8 mouse cellular contexts compared by ENCODE assay signal in genomic region chr3:68056373-68057275, GRCm38 (mm10). TPM values are rescaled to one million over a fixed set of nuclear protein-coding genes. Genes with fewer than 3 reads are reported as not detected.
DNase-seq lines count a peak whose midpoint lies in the region; ATAC-seq and TF ChIP-seq lines count a peak whose summit lies in the region.

No protein-coding gene starts in this region.

- TF ChIP-seq CTCF in liver, adult 2 months (IDR thresholded peaks at IDR 0.05; ENCODE audit: low read depth, low read length): peak; percentile 75

- peak; percentile 54; the same call in 1 of the 2 replicates for ATAC-seq in monocyte, adult 5-6 weeks (replicated peaks; ENCODE audit: insufficient number of reproducible peaks, low FRiP score, low TSS enrichment, poor library complexity, severe bottlenecking)

- H3K36me3 ChIP-seq in heart, embryonic 10.5 days: no peaks in the 10 kb centered on the region
- H3K36me3 ChIP-seq in liver, adult 2 months (ENCODE audit: control insufficient read depth, insufficient read depth, low read length): no peaks in the 10 kb centered on the region

- H3K4me1 ChIP-seq in heart, embryonic 10.5 days: peaks cover 6% of the 10 kb centered on the region; the same call in 1 of the 2 replicates
- peaks cover 1% of the 10 kb centered on the region; the same call in 1 of the 2 replicates for H3K4me1 ChIP-seq in liver, adult 2 months (ENCODE audit: control insufficient read depth, insufficient read depth, low read length)

- H3K9ac ChIP-seq in liver, adult 2 months (ENCODE audit: low read depth, low read length): peak overlapping the region; percentile 23; the same call in 1 of the 2 replicates

- 49% methylated on average over 23 of the region's 23 CpGs for WGBS in heart, embryonic 10.5 days
- 43% methylated on average over 23 of the region's 23 CpGs for WGBS in liver, adult 2 months

- no peaks in the 10 kb centered on the region for H3K79me2 ChIP-seq in liver, adult 2 months (ENCODE audit: control insufficient read depth, insufficient read depth, low read length)

- H3K9me3 ChIP-seq in heart, embryonic 10.5 days: no peaks in the 10 kb centered on the region

- peak overlapping the region; percentile 45 for H3K4me3 ChIP-seq in heart, embryonic 10.5 days
- H3K4me3 ChIP-seq in liver, adult 2 months (ENCODE audit: insufficient read depth, low read depth, low read length): peak overlapping the region; percentile 55

- no peak overlapping the region for H3K27ac ChIP-seq in heart, embryonic 10.5 days
- no peak overlapping the region for H3K27ac ChIP-seq in liver, adult 2 months (replicated peaks; ENCODE audit: insufficient read depth, low read depth, low read length)

- peak; percentile 73 for DNase-seq in 416B (ENCODE audit: low read depth)
- peak; percentile 62 for DNase-seq in adrenal gland, adult 2 months
- peak; percentile 63 for DNase-seq in embryo, embryonic 9.5 days (ENCODE audit: extremely low spot score)
- DNase-seq in heart, embryonic 10.5 days (ENCODE audit: low spot score): no peak
- peak; percentile 88 for DNase-seq in kidney, adult 9 months
- peak; percentile 67 for DNase-seq in liver, adult 2 months (ENCODE audit: extremely low read depth, low read depth, low spot score)
- peak; percentile 28 to 49 for DNase-seq in spleen, postnatal 36 days (ENCODE audit: low spot score in 2 of 2)

- no peaks in the 10 kb centered on the region for H3K27me3 ChIP-seq in heart, embryonic 10.5 days (ENCODE audit: insufficient read depth, poor library complexity, severe bottlenecking)
- H3K27me3 ChIP-seq in liver, adult 2 months (ENCODE audit: control insufficient read depth, insufficient read depth, low read length): no peaks in the 10 kb centered on the region

- no peak for TF ChIP-seq POLR2A in liver, adult 2 months (IDR thresholded peaks at IDR 0.05; ENCODE audit: extremely low read depth, insufficient read depth, low read length)

RNA-seq across cellular contexts. Expression of gene Schip1, which starts 8.0 kb away (rescaled TPM):
- 10 to 100 TPM in 1 of 2 experiments, 1 to 10 TPM in 1; 7.2 to 10.5 TPM for total RNA-seq in adrenal gland, adult 2 months (2021)
- polyA plus RNA-seq in adrenal gland, adult 2 months (2012; rRNA removed): 3.8 and 5.1 TPM in 2 replicates
- polyA plus RNA-seq in heart, embryonic 10.5 days (2016; fragmentation: Nextera tagmentation; extraction: Ambion mirVana): 71.0 and 82.1 TPM in 2 replicates
- total RNA-seq in liver, adult 2 months (2014; rRNA removed): 1.3 and 1.6 TPM in 2 replicates
- 0.40 and 0.48 TPM in 2 replicates for polyA plus RNA-seq in liver, adult 2 months (2012; rRNA removed)
- total RNA-seq in monocyte, adult 5-6 weeks (2017): 0.29 to 0.39 TPM in 2 of 3 replicates, not detected in the other
